Mouse (Mus musculus) forebrain, postnatal 0 days (tissue): ENCODE results near the gene Plce1. TPM values are rescaled to one million over a fixed set of nuclear protein-coding genes. Genes with fewer than 3 reads are reported as not detected.
"Not testable (repeated sequence)": the region's sequence is repeated elsewhere in the genome, so short reads cannot be mapped to it uniquely, and the experiment has no call there.

Source experiments
- ATAC-seq: fragments of 200-750 bp; cut with Nextera tagmentation; 2 replicates; pipeline ENCODE4 v1.8.0; 2017; ENCODE audit warnings: mild to moderate bottlenecking, moderate library complexity
- DNase-seq: peaks from one replicate; pipeline ENCODE4 v3.0.0-alpha.2; 2015
- H3K27ac ChIP-seq: fragments of 300-500 bp; sonication (generic); 2 replicates; pipeline ENCODE4 v1.5.1; 2014; ENCODE audit warnings: low read depth, mild to moderate bottlenecking, antibody characterized with exemption, low read length, moderate library complexity, mixed read lengths
- H3K27me3 ChIP-seq: fragments of 300-500 bp; sonication (generic); 2 replicates; pipeline ENCODE4 v1.6.1; 2014; ENCODE audit warnings: mild to moderate bottlenecking, low read length, mixed read lengths; ENCODE audit not compliant: insufficient read depth
- H3K36me3 ChIP-seq: fragments of 300-500 bp; sonication (generic); 2 replicates; pipeline ENCODE4 v1.6.1; 2014; ENCODE audit warnings: mild to moderate bottlenecking, moderate library complexity; ENCODE audit not compliant: insufficient read depth
- H3K4me1 ChIP-seq: fragments of 300-500 bp; sonication (generic); 2 replicates; pipeline ENCODE4 v1.6.1; 2014; ENCODE audit warnings: antibody characterized with exemption; ENCODE audit not compliant: insufficient read depth
- H3K4me2 ChIP-seq: fragments of 300-500 bp; sonication (generic); 2 replicates; pipeline ENCODE4 v1.6.1; 2014; ENCODE audit warnings: low read depth, mild to moderate bottlenecking, moderate library complexity
- H3K4me3 ChIP-seq: fragments of 300-500 bp; sonication (generic); 2 replicates; pipeline ENCODE4 v1.5.1; 2014; ENCODE audit warnings: low read depth, low read length, mixed read lengths
- H3K9ac ChIP-seq: fragments of 300-500 bp; sonication (generic); 2 replicates; pipeline ENCODE4 v1.6.1; 2014; ENCODE audit warnings: mild to moderate bottlenecking
- H3K9me3 ChIP-seq: fragments of 300-500 bp; sonication (generic); 2 replicates; pipeline ENCODE4 v1.6.1; 2016; ENCODE audit warnings: low read length
- CTCF ChIP-seq: sonication (generic); IDR thresholded peaks from 2 replicates; pipeline ENCODE4 v1.5.1; 2016; ENCODE audit warnings: antibody characterized with exemption, control low read depth, low read depth
- WGBS: fragments of 180-500 bp; shearing (Covaris S2); extraction: QIAGEN DNeasy Blood & Tissue Kit; methylation state at CpG from one replicate; pipeline ENCODE4 v1.1.7; 2014; 5-methylcytosine and 5-hydroxymethylcytosine counted together
- polyA plus RNA-seq: library from polyadenylated mRNA; unstranded; fragments of >200 nt; fragmentation: Nextera tagmentation; extraction: Ambion mirVana; gene quantifications from 2 replicates; pipeline ENCODE4 v1.2.1, GENCODE M21; 2015
- total RNA-seq: library from RNA; depleted of rRNA; stranded (reverse); fragments of >200 nt; gene quantifications from 2 replicates; pipeline ENCODE4 v1.2.3, GENCODE M21; 2014

Plce1 gene
- total and polyA plus RNA-seq, 2 experiments from 2014 or later = 2.8 to 11.1 TPM

GRCm38 (mm10) chr19:38639805-38640204 is 158.9 kb downstream of the Plce1 start:
- Histone ChIP-seq H3K27me3 (no peaks in the 10 kb centered on the region), H3K9me3 (no peaks in the 10 kb centered on the region), H3K27ac (no peak overlapping the region), H3K9ac (no peak overlapping the region), H3K4me2 (no peak overlapping the region), H3K4me3 (no peak overlapping the region), H3K4me1 (no peaks in the 10 kb centered on the region), H3K36me3 (no peaks in the 10 kb centered on the region)
- 46% methylated on average over 3 of the region's 3 CpGs for WGBS
- ATAC-seq (peak; percentile 69), DNase-seq (peak; percentile 49)
- no peak for TF ChIP-seq CTCF

DNA sequence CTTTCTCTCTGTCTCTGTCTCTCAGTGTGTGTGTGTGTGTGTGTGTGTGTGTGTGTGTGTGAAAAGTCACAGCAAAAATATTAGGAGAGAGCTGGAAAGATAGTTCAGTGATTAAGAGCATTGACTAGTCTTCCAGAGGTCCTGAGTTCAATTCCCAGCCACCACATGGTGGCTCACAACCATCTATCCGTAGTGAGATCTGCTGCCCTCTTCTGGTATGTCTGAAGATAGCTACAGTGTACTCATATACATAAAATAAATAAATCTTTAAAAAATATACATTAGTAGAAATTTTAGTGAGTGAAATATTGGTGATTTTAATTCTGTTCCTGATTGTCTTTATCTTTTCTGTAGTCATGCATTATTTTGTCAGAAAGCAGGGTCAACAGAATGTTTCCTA is 161.6 kb downstream of the Plce1 start:
- H3K36me3 ChIP-seq, H3K27ac ChIP-seq, H3K9me3 ChIP-seq, DNase-seq, ATAC-seq, H3K27me3 ChIP-seq, H3K9ac ChIP-seq, H3K4me2 ChIP-seq, H3K4me3 ChIP-seq, H3K4me1 ChIP-seq: not testable (repeated sequence)
- WGBS = 68% methylated on average over 1 of the region's 1 CpGs
- TF ChIP-seq CTCF = peak; percentile 34; the same call in 1 of the 2 replicates

- no peak overlapping the region for H3K9ac ChIP-seq
- no peak overlapping the region for H3K27ac ChIP-seq
- H3K4me3 ChIP-seq = no peak overlapping the region
- 59% methylated on average over 6 of the region's 6 CpGs for WGBS
- no peak overlapping the region for H3K4me2 ChIP-seq
- no peak for DNase-seq
- no peaks in the 10 kb centered on the region for H3K36me3 ChIP-seq
- H3K4me1 ChIP-seq = no peaks in the 10 kb centered on the region
- no peaks in the 10 kb centered on the region for H3K27me3 ChIP-seq
- no peaks in the 10 kb centered on the region for H3K9me3 ChIP-seq
- TF ChIP-seq CTCF = no peak
- ATAC-seq = no peak
These were observed 164.1 kb downstream of the Plce1 start for GRCm38 (mm10) chr19:38644871-38645595.

- DNase-seq = no peak
- no peak overlapping the region for H3K4me3 ChIP-seq
- H3K27me3 ChIP-seq = no peaks in the 10 kb centered on the region
- H3K4me1 ChIP-seq = no peaks in the 10 kb centered on the region
- 91% methylated on average over 13 of the region's 13 CpGs for WGBS
- no peak overlapping the region for H3K9ac ChIP-seq
- TF ChIP-seq CTCF = no peak
- H3K36me3 ChIP-seq = no peaks in the 10 kb centered on the region
- H3K27ac ChIP-seq = no peak overlapping the region
- no peak for ATAC-seq
- no peaks in the 10 kb centered on the region for H3K9me3 ChIP-seq
- no peak overlapping the region for H3K4me2 ChIP-seq
These were observed 177.1 kb downstream of the Plce1 start for GRCm38 (mm10) chr19:38657980-38658379.

- no peak for DNase-seq
- no peak for ATAC-seq
- no peak overlapping the region for H3K27ac ChIP-seq
- H3K4me3 ChIP-seq = no peak overlapping the region
- H3K9me3 ChIP-seq = no peaks in the 10 kb centered on the region
- H3K4me1 ChIP-seq = no peaks in the 10 kb centered on the region
- no peak overlapping the region for H3K9ac ChIP-seq
- no peaks in the 10 kb centered on the region for H3K27me3 ChIP-seq
- H3K36me3 ChIP-seq = no peaks in the 10 kb centered on the region
- no peak overlapping the region for H3K4me2 ChIP-seq
- 96% methylated on average over 1 of the region's 1 CpGs for WGBS
- no peak for TF ChIP-seq CTCF
These were observed 184.5 kb downstream of the Plce1 start for GRCm38 (mm10) chr19:38665398-38665797.

GRCm38 (mm10) chr19:38672015-38672600 is 191.2 kb downstream of the Plce1 start:
- no peak for DNase-seq
- Histone ChIP-seq H3K9me3 (no peaks in the 10 kb centered on the region), H3K4me3 (no peak overlapping the region), H3K4me2 (no peak overlapping the region), H3K9ac (no peak overlapping the region), H3K36me3 (no peaks in the 10 kb centered on the region), H3K4me1 (no peaks in the 10 kb centered on the region), H3K27me3 (no peaks in the 10 kb centered on the region), H3K27ac (no peak overlapping the region)
- WGBS = 84% methylated on average over 7 of the region's 7 CpGs
- ATAC-seq = no peak
- no peak for TF ChIP-seq CTCF

- H3K36me3 ChIP-seq = no peaks in the 10 kb centered on the region
- no peak overlapping the region for H3K9ac ChIP-seq
- 48% methylated on average over 2 of the region's 2 CpGs for WGBS
- ATAC-seq (no peak), DNase-seq (no peak)
- H3K9me3 ChIP-seq = no peaks in the 10 kb centered on the region
- no peak overlapping the region for H3K4me3 ChIP-seq
- TF ChIP-seq CTCF = no peak
- H3K27ac ChIP-seq = no peak overlapping the region
- H3K27me3 ChIP-seq = no peaks in the 10 kb centered on the region
- no peaks in the 10 kb centered on the region for H3K4me1 ChIP-seq
- no peak overlapping the region for H3K4me2 ChIP-seq
These were observed 193.0 kb downstream of the Plce1 start for GRCm38 (mm10) chr19:38673936-38674335.
